Mouse (Mus musculus) E14TG2a.4 (cell line): ENCODE results near the gene Nmu.

ENCODE experiments used
- CTCF ChIP-seq: conservative IDR thresholded peaks from 2 replicates; pipeline ENCODE4 v1.5.1; 2014; ENCODE audit warnings: low read length
- NANOG ChIP-seq: IDR thresholded peaks from 2 replicates; pipeline ENCODE4 v1.6.1; 2014; ENCODE audit warnings: borderline replicate concordance, low read length, mixed read lengths
- POU5F1 ChIP-seq: IDR thresholded peaks from 2 replicates; pipeline ENCODE4 v1.6.1; 2014; ENCODE audit warnings: low read length, borderline replicate concordance

- no peak for TF ChIP-seq CTCF
- no peak for TF ChIP-seq POU5F1
- TF ChIP-seq NANOG, result no peak
Measured at GRCm38 (mm10) chr5:76388474-76388873, 24.9 kb upstream of the Nmu start.
